Mouse (Mus musculus) hematopoietic stem cell, adult 5-6 weeks (primary cell): ENCODE results near the gene 2310011J03Rik. TPM values are rescaled to one million over a fixed set of nuclear protein-coding genes. Genes with fewer than 3 reads are reported as not detected.
"Not testable (repeated sequence)": the region's sequence is repeated elsewhere in the genome, so short reads cannot be mapped to it uniquely, and the experiment has no call there.

ENCODE experiments used
- ATAC-seq, 2 experiments: fragments of 125-278 bp in 1 of 2; replicated peaks in 1 of 2; 2 replicates each; pipeline ENCODE4 v1.8.0; 2016 to 2017; ENCODE audit warnings: inconsistent platforms in 2 of 2, mild to moderate bottlenecking in 2 of 2, moderate number of reproducible peaks in 2 of 2, low read depth in 1 of 2, moderate TSS enrichment in 1 of 2; ENCODE audit not compliant: low FRiP score in 2 of 2, poor library complexity in 2 of 2, severe bottlenecking in 2 of 2, insufficient read depth in 1 of 2, low TSS enrichment in 1 of 2
- total RNA-seq: library from RNA; stranded (forward); fragments of 172-1452, 232-1000 nt; gene quantifications from 2 replicates; pipeline ENCODE4 v1.2.3, GENCODE M21; 2017

2310011J03Rik gene
- 8.5 and 17.6 TPM in 2 replicates for total RNA-seq

GRCm38 (mm10) chr10:80320340-80320760 lies at the start of gene 2310011J03Rik:
2310011J03Rik (minus strand) TSS chr10:80320537.
- ATAC-seq, result peak; percentile 62 to 78

- ATAC-seq, result no peak
Observed at GRCm38 (mm10) chr10:80368392-80368791, 48.1 kb upstream of the 2310011J03Rik start.

- no peak for ATAC-seq
Observed at GRCm38 (mm10) chr10:80367954-80368353, 47.6 kb upstream of the 2310011J03Rik start.

GRCm38 (mm10) chr10:80365736-80366135 lies 45.4 kb upstream of the 2310011J03Rik start:
- ATAC-seq, result no peak

GRCm38 (mm10) chr10:80363734-80364133 lies 43.4 kb upstream of the 2310011J03Rik start:
- ATAC-seq, result no peak

GRCm38 (mm10) chr10:80357994-80358639 lies 37.8 kb upstream of the 2310011J03Rik start:
- peak in 1 of 2 experiments; percentile 29; a peak in 1 of 4 replicates for ATAC-seq

- no peak for ATAC-seq
Observed at GRCm38 (mm10) chr10:80357336-80357735, 37.0 kb upstream of the 2310011J03Rik start.

GRCm38 (mm10) chr10:80356737-80357136 lies 36.4 kb upstream of the 2310011J03Rik start:
- no peak for ATAC-seq

GRCm38 (mm10) chr10:80356001-80356682 lies 35.8 kb upstream of the 2310011J03Rik start, which contains the start of gene Plk5:
Plk5 (plus strand) TSS chr10:80356459.
- ATAC-seq, result no peak

GRCm38 (mm10) chr10:80355431-80355830 lies 35.1 kb upstream of the 2310011J03Rik start:
- no peak for ATAC-seq

GRCm38 (mm10) chr10:80352727-80353126 lies 32.4 kb upstream of the 2310011J03Rik start:
- ATAC-seq, result no peak

- ATAC-seq, result no peak
Observed at GRCm38 (mm10) chr10:80351896-80352295, 31.6 kb upstream of the 2310011J03Rik start.

- peak; percentile 85 to 87 for ATAC-seq
Observed at GRCm38 (mm10) chr10:80350292-80350691, 30.0 kb upstream of the 2310011J03Rik start.

- ATAC-seq, result no peak
Observed at GRCm38 (mm10) chr10:80348981-80349380, 28.6 kb upstream of the 2310011J03Rik start.

GRCm38 (mm10) chr10:80348244-80348781 lies 28.0 kb upstream of the 2310011J03Rik start, which contains the start of gene Adamtsl5:
Adamtsl5 (minus strand) TSS chr10:80348412.
- ATAC-seq, result peak in 1 of 2 experiments; percentile 43; a peak in 2 of 4 replicates

GRCm38 (mm10) chr10:80347514-80347967 lies 27.2 kb upstream of the 2310011J03Rik start:
- no peak for ATAC-seq

GRCm38 (mm10) chr10:80345929-80346328 lies 25.6 kb upstream of the 2310011J03Rik start:
- ATAC-seq, result not testable (repeated sequence)

GRCm38 (mm10) chr10:80345122-80345521 lies 24.8 kb upstream of the 2310011J03Rik start:
- ATAC-seq, result no peak
